Mouse (Mus musculus) kidney, postnatal 25 days (tissue): ENCODE results near the gene Pgpep1l.
"Not testable (repeated sequence)": the region's sequence is repeated elsewhere in the genome, so short reads cannot be mapped to it uniquely, and the experiment has no call there.

Experiments used
- DNase-seq, 2 experiments: peaks; one replicate each; pipeline ENCODE4 v3.0.0; 2021; ENCODE audit warnings: mixed read lengths in 2 of 2

Gene Pgpep1l

GRCm38 (mm10) chr7:68282304-68283132 is 18.5 kb upstream of the Pgpep1l start:
- DNase-seq, result no peak

DNA sequence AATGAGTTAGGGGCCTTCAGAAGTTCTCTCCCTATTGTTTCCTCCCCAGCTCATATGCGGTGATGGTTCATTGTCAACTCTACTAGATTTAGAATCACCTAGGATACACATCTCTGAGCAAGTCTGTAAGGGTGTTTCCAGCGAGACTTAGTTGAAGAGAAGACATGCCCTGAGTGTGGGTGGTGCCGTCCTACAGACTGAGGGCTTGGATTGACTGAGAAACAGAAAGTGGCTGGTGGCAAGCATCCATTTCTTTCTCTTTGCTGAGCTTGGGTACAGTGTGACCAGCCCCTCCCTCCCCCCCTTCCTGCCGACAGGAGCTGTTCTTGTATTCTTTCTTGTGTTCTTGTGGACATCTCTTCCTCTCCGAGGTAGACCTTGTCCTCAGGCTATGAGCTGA is 17.3 kb upstream of the Pgpep1l start:
- DNase-seq, result no peak

GRCm38 (mm10) chr7:68280352-68280869 is 16.4 kb upstream of the Pgpep1l start:
- DNase-seq, result no peak

DNA sequence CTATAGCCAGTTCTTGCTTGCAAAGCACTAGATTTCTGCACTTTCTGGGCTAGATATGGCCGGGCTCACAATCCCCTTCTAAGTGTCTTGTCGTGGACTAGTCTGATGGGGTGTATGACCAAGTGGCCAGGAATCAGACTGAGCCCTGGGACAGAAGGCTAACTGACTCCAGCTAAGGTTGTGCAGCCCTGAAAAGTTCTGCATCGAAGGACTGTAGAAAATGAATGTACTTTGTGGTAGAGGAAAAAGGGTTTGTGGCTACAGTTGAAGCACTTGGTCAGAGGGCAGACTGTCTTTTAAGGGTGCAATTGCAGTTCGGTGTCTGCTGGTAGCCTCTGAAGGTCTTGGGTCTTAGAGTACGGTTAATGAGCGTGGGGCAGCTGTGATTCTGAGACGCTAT is 15.4 kb upstream of the Pgpep1l start:
- DNase-seq, result peak in 1 of 2 experiments; percentile 20

- DNase-seq, result peak in 1 of 2 experiments; percentile 13
These were observed 14.9 kb upstream of the Pgpep1l start for GRCm38 (mm10) chr7:68278908-68279307.

DNA sequence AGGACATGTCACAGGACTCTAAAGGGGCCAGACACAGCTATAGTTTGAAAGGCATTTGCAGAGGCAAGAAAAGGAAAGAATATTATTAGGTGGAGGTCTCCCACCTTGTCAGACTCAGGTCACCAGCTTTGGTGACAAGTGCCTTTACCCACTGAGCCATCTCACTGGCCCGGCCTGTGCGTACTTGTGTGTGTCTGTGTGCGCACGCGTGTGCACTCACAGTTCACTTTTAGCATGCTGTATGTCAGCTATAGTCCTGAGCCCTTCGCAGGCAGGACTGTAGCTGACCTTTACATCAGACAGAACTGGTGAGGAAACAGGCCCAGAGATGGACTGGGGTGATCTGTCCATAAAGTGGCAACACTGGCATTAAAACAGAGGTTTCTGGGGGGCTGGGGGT is 14.4 kb upstream of the Pgpep1l start:
- DNase-seq, result peak in 1 of 2 experiments; percentile 19

DNA sequence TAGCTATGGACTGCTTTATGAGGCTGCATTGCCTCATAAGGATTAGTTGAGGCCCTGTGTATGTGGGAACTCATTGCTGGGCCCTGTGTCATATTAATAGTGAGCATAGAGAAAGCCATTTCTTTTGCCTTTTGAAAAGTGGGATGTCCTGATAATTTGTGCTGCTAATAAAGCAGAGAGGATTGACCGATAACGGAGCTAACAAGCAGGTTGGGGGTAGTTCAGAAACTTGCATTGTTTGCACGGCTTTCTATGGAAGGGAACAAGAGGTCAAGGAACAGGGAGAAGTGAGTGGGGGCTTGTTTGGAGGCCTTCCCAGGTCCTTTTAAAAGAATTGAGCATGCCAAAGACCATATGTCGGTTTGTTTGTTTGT is 13.9 kb upstream of the Pgpep1l start:
- DNase-seq, result no peak

DNA sequence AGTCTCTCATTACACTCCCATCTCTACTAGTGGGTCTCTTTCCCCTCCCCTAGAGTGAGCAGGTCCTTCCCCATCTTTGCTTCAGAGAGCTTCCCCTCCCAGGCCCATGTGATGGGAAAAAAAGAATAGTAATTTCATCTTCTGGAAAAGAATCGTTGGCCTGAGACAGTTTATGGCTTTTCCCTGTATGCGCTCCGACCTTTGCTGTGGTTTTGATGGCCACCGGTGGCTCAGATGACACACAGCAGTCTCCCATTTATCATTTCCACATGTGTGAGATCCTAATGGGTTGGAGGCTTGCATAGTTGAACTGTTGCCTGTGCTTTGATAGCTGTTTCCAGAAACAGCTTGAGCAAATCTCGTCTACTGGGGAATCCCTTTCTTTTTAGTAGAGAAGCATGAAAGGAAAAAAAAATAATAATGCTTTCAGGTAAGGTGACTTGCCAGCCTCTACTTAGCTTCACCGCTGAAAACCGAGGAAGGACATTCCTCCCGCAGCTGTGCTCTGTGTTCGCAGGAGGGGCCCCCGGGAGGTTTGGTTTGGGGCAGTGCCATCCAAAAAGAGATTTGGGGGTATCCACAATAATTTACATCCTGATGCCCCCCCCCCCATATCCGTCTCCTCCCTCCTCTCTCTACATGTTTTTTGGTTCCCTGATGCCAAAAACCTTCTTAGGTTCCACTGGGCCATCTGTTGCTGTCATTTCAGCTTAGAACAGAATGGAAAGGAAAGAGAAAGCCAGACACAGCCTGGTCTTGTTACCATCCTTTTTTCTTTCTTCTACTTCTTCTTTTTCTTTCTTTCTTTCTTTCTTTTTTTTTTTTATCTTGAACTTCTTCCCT is 13.2 kb upstream of the Pgpep1l start:
- DNase-seq, result peak in 1 of 2 experiments; percentile 28

DNA sequence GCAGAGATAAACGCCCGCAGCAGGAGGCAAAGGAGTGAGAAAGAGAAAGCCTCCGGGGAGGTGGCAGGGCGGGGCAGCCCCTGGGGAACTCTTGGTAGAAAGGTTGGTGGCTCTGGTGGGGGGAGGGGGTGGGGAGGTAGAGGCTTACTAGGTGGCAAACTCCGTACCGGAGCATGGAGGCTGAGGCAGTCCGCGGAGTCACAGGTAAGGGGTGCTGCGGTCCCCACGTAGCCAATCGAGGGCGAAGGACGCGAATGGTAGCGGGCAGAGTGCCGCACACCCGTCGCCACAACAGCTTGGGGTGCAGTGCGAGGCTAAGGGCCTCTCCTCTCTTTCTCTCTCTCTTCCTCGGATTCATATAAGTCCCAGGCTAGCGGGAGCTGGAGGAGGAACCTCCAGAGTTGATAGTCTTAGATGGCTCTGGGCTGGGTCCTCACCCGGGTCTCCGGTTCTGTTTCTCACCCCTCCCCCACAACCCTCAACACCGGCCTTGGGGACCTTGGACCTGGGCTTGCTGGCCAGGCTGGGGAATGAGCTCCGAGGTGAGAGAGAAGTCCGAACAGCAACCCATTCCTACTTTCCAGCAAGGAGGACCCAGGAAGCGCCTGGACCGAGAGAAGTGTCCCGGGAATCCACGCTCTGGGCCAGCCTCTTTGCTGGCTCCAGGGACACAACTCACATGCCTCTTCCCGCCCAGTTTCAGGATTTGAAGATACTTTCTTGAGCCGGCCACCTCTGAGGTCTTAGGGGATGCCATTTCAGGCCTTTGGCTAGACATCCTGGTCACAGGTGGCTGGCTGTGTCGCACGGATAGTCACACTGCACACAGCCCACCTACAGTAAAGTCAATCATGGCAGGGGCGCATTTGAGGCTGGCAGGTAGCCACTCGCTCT is 12.1 kb upstream of the Pgpep1l start:
- peak; percentile 60 to 80 for DNase-seq

GRCm38 (mm10) chr7:68275445-68275837 is 11.4 kb upstream of the Pgpep1l start:
- DNase-seq, result not testable (repeated sequence)

DNA sequence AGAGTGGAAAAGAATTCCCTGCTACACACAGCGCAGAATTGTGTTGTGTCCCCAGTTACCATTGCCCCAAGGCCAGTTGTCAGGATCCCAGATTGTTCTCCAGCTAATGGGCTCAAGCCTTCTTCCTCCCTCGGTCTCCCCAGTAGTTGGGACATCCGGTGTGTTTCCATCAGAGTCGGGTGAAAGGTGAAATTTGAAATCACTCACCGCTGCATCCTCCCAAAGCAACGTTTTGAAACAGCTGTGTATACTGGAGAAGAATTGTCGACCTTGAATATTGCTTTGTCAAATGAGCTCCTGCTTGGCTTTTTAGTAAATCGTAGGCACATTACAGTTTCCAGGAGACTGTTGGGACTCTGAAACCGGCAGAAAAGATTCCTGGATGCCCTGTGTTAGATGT is 10.9 kb upstream of the Pgpep1l start:
- DNase-seq, result no peak

- DNase-seq, result no peak
These were observed 10.2 kb upstream of the Pgpep1l start for GRCm38 (mm10) chr7:68274218-68274617.

GRCm38 (mm10) chr7:68273515-68273914 is 9.5 kb upstream of the Pgpep1l start, which contains the start of gene Fam169b:
TSS of gene Fam169b (plus strand) at chr7:68273839.
- DNase-seq, result no peak

- DNase-seq, result peak; percentile 45 to 79
These were observed 8.6 kb upstream of the Pgpep1l start for GRCm38 (mm10) chr7:68272607-68273006.

DNA sequence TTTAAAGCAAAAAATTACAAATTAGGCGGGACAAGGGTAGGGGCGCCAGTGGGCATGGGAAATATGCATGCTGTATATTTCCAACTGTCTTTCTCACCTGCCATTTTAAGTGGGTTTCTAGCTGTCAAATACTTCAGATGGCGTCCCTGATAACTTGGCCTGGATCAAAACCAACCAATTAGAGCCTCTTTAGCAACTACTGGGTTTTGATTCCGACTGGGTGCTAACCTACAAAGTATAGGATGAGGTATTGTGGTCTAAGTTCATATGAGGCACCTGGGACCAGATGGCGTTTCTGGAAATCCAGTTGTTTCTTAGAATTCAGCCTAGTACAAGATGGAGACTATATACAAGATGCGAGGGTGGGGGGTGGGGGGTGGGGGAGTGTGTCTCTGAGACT is 7.8 kb upstream of the Pgpep1l start:
- no peak for DNase-seq

- no peak for DNase-seq
These were observed 6.5 kb upstream of the Pgpep1l start for GRCm38 (mm10) chr7:68270551-68270950.

DNA sequence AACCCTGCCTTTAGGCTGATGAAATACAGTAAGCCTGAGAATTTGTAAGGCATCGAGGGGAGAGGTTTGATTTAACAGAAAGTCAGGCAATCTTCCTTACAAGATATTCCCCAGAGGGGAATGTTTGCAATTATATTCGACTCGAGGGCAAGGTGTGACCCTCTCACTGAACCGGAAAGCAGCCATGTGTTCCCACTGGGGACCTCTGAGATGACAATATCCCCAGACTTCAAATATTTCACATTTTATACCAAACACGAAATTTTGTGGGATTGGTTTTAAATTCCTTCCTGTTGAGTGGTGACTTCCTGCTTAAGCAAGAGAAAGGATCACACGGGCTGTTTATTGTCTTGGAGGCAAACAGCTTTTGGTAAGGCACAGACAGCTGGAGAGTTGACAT is 2.7 kb upstream of the Pgpep1l start:
- DNase-seq, result no peak

DNA sequence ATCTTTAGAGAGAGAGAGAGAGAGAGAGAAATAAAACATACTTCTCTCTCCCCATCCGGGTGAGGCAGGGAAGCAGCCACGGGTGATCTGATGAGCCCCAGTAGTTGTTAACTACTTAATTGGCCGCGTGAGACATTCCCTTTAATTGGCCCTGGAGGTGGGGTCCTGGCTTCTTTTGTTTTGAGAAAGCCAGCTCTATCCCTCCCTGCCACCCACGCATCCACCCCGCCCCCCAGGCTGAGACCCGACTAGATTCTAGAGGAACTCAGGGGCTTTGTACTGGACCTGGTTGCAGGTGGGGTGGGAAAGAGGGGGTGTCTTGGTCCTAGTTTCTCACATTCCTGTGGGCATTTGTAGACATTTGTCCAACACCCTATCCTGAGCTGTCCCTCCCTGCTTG is 1.4 kb upstream of the Pgpep1l start:
- DNase-seq, result no peak

DNA sequence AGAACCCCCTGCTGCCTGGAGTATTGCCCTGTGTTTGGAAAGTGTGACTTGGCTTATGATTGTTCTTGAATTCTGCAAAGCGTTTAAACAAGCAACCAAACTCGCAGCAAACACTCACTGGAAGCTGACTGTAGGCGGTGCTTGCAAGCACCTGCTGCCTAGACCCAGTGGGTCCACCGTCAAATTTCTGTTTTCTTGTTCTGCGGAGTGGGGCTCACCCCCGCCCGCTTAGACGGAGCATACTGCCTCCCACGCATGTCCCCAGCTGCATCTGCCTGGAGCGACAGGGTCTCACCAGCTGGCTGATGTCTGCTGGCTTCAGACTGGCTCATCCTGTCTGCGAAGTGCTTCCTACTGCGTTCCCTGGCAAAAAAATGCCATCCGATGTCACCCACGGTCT is 498 bp upstream of the Pgpep1l start:
- DNase-seq, result peak; percentile 47 to 72

DNA sequence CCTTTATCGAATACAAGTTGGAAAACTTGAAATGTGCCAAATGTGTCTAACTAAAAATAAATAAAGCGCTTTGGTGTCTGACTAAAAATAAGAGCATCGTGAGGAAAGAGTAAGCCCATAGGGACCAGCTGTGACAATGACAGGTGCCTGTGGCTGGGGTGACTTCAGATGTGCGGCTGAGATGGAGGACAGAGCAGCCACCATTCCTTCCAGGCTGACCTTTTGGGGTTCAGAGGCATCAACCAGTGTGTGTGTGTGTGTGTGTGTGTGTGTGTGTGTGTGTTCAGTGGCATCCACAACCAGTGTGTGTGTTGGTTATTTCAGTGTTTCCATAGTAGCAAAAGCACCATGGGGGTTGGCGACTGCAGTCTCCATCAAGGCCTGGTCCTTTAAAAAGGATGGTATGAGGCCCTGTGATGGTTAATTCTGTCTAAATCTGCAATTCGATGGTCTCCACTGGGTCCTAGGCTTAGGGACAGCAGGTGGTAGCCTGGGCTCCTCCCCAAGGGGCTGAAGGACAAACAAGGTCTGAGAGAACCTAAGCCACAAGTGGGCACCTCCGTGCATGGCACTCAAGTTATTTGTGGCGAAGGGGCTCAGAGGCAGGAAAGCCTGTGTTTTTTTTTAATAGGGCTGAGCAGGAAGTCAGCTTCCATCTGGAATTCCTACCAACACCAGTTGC is 546 bp downstream of the Pgpep1l start:
- DNase-seq, result no peak

GRCm38 (mm10) chr7:68262612-68263200 is 1.3 kb downstream of the Pgpep1l start:
- DNase-seq, result no peak
